Mouse (Mus musculus): Measurements from ENCODE around the gene Pum1.
"Not testable (repeated sequence)": the region's sequence is repeated elsewhere in the genome, so short reads cannot be mapped to it uniquely, and the experiment has no call there.

Gene Pum1

DNA sequence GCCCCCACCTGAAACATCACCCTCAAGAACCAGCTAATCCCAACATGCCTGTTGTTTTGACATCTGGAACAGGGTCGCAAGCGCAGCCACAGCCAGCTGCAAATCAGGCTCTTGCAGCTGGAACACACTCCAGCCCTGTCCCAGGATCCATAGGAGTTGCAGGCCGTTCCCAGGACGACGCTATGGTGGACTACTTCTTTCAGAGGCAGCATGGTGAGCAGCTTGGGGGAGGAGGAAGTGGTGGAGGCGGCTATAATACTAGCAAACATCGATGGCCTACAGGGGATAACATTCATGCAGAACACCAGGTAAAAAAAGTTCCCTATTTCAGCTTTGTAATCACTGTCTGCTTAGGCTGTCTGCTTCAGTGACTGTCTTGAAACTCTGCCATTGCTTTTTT lies 5.9 kb downstream of the Pum1 start:
- DNase-seq (ENCODE audit: low spot score) = peak; percentile 15

DNA sequence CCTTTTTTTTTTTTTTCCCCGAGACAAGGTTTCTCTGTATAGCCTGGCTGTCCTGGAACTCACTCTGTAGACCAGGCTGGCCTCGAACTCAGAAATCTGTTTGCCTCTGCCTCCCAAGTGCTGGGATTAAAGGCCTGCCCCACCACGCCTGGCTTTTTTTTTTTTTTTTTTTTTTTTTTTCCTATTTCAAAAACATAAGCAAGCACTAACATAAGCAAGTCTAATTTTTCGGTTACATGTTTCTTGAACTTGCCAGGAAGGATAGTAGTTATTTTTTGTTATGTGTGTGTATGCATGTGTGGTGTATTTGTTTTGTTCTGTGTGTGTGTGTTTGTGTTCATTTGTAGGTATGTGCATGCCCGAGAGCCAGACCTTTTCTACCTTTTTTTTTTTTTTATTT lies 6.9 kb downstream of the Pum1 start:
- DNase-seq (ENCODE audit: low spot score) = not testable (repeated sequence)

DNA sequence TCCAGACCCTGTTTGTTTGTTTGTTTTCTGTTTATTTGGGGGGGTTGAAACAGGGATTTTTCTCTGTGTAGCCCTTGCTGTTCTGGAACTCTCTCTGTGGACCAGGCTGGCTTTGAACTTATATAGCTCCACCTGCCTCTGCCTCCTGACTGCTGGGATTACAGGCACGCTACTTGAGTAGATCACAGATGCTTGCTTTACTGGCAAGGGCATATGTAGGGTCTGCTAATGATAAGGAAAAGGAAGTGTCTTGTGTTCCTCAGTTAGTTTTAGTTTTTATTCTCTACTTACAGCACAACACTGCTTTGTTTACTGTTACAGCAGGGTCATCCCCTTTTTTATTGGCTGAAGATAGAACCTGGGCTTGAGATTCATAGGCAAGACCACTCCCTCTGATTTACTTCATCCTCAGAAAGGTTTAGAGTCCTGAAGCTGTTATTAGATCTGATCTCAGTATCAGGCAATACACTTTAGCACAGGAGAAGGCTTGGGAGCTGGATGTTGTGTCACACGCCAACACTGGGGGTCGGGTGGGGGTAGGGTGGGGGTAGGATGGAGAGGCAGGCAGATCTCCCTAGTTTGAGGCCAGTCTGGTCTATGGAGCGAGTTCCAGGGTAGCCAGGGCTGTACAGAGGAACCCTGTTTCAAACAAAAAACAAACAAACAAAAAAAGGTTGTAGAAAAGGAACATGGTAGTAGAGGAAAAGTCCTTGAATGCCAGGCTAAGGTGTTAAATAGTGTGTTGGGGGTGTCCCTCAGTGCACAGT lies 8.1 kb downstream of the Pum1 start:
- no peak for DNase-seq (ENCODE audit: low spot score)

DNA sequence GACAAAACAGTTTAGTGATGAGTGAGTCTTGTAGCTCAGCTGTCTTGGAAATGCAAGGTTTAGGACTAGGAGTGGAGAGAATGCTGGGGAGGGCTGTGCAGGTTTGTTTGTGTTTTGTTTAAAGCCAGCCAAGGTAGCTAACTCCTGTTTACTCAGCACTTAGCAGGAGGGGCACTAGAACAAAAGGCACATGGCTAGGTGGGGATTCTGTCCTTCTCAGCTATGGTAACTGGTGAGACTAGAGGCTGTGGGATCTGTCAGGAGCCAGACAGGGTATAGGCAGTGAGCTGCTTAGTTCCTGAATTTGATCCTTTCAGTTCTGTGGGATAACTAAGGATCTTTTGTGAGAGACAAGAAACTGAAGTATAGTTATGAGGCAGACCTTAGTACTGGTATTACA lies 9.0 kb downstream of the Pum1 start:
- DNase-seq (ENCODE audit: low spot score) = no peak

DNA sequence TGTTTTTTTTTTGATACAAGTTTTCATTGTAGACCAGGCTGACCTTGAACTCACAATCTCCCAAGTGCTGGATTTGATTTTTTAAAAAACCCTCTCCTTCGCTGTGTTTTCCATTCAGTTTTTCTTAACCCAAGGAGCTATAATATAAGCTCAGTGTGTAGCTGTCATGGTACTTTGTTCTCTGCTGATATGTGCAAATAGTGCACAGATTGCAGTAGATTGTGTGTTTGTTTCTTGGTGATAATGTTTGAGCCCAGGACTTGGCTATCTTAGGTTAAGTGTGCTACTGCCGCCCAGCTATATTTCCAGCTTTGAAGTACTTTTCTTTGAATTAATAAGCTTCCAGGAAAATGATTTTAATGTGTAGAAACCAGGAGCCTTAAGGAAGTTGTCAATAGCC lies 13.6 kb downstream of the Pum1 start:
- no peak for DNase-seq (ENCODE audit: low spot score)

DNA sequence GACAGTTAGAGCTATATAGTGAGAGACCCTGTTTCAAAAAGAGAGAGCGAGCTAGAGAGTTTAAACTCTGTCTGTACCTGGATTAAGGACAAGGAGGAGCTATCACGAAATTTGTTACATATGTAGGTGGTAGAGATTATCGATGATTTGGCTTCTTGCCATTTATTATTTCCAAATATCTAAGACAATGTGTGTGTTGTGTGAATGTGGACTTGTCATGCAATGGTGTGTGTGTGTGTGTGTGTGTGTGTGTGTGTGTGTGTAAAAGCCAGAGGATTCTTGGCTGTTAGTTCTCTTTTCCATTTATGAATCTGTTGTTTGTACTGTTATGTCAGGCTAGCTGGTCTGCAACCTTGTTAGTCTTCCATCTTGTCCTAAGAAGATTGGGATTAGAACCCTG lies 15.0 kb downstream of the Pum1 start:
- no peak for DNase-seq (ENCODE audit: low spot score)

DNA sequence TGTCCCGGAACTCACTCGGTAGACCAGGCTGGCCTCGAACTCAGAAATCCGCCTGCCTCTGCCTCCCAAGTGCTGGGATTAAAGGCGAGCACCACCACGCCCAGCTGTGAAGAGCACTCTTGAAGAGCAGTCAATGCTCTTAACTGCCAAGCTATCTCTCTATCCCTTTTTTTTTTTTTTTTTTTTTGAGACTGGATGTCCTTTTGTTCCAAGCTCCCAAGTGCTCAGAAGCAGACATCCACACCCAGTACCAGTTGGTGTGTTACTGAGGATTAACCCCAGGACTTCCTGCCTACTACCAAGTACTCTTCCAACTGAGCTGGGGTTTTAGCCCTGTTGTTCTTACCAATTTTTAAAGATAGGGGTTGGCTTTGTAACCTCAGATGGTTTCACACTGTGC lies 17.6 kb downstream of the Pum1 start:
- DNase-seq (ENCODE audit: low spot score) = no peak

DNA sequence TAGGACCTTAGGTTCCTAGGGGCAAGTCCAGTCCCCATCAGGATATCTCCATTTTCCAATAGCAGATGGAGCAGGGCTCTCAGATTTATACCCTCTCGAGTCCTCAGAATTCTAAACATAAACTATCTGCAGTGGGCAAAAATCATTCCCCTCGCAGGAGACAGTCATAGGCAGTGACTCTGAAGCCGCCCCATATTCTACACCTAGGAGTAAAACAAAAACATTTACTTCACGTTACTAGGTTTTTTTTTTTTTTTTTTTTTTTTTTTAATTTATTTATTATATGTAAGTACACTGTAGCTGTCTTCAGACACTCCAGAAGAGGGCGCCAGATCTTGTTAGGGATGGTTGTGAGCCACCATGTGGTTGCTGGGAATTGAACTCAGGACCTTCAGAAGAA lies 19.9 kb downstream of the Pum1 start:
- DNase-seq (ENCODE audit: low spot score) = not testable (repeated sequence)

DNA sequence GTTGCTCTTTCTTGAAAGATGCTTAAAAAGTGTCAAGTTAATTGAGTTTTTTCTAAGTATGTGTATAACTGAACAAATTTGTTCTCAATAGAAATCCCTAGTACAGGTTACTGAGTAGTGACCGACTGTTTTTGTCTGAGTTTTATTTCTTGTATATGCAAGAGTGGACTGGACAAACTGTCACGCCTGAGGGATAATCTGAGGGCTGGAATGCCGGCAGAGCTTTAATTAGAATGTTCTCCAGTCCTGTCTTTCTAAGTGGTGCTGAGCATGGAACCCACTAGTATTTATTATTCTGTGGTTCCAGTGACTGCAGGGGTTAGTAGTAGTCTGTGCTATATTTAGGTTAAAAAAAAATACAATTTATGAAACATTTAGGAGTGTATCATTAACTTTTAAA lies 30.8 kb downstream of the Pum1 start:
- DNase-seq (ENCODE audit: low spot score) = no peak

DNA sequence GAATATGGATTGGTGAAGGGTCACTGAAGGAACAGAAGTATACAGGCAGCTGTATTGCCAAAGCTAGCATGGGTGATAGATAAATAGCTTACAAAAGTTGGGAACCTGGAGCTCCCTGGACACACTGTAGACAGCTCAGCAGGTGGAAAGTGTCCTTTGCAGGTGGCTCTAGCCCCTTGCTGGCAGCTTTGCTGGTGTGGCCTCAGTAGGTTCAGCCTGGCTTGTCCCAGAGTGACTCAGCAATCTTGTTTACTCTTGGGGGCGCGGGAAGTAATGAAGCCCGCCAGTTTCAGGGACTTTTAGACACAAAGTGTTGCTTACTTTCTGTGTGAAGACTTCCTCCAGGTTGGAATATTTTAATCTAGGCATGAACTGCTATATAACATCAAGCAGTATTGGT lies 31.9 kb downstream of the Pum1 start:
- no peak for DNase-seq (ENCODE audit: low spot score)

DNA sequence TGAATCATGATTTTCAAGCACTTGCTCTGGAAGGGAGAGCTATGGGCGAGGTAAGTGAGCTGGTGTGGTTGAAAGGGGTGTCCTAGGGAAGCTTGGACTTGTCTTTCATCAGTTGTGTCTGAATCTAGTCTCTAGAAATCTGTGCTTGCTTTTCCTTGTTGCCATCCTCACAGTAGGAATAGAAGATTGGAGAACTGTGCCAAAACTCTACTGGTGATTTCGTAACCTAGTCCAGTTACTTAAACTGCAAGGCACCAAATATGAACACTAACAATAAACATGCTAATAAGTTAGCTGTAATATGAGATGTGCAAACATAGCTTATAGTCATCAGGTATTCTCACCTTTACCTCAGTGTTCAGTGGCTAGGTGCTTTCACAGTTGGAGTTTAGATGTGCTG lies 37.9 kb downstream of the Pum1 start:
- DNase-seq (ENCODE audit: low spot score) = no peak

DNA sequence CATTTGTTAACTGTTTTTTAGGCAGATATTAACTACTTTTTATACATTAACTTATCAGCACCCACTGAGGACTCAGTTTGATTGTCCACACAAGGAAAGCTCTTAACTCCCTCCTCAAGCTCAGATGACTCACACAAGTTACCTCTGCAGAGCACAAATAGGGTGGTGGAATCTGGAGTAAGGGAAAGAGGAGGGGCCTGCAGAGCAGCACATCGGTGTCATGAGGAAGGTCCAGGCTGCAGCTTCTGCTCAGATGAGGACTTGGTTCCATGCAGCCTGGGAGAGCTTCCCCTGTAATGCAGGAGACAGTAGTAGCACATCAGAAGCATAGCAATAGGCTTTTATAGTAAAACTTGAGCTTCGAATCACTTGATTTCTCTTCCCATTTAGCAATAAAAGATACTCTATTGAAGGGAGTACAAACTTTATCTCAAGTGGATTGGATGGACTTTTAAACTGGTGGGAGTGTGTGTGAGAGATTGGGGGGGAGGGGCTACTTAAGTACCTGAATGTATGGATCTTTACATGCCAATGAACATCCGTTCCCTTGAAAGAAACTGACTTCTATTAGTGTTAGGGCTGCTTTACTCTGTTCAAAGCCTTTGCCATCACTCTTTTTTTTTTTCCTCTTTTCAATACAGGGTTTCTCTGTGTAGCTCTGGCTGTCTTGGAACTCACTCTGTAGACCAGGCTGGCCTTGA lies 39.9 kb downstream of the Pum1 start:
- no peak for DNase-seq (ENCODE audit: low spot score)

DNA sequence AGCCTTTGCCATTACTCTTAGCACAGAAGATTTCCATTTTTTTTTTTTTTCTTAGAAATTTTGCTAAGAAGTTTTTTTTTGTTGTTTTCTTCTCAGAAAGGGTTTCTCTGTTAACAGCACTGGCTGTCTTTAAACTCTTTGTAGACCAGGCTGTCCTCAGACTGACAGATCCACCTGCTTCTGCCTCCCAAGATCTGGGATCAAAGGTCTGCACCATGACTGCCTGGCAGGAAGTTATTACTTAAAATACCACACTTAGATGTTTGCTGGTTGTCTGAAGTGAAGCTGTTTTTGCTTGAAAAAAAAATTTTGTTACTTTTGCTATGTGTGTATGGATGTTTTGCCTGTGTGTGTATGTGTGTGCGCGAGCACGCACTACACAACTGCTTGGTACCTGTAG lies 40.5 kb downstream of the Pum1 start:
- no peak for DNase-seq (ENCODE audit: low spot score)

DNA sequence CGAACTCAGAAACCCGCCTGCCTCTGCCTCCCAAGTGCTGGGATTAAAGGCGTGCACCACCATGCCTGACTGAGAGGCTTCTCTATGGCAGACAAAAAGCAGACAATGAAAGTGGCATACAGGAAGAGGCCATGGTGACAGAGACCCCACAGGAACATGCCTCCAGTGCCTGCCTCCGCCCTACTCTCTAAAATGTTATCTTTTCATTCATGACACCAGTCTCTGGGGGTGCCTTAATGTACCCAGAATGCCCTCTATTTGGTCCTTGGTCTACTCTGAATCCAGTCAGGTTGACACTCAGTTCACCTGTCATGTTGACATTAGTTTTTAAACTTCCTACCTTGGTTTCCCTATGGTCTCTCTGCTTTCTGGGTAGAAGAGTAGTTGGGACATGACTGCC lies 41.5 kb downstream of the Pum1 start:
- DNase-seq (ENCODE audit: low spot score) = no peak

DNA sequence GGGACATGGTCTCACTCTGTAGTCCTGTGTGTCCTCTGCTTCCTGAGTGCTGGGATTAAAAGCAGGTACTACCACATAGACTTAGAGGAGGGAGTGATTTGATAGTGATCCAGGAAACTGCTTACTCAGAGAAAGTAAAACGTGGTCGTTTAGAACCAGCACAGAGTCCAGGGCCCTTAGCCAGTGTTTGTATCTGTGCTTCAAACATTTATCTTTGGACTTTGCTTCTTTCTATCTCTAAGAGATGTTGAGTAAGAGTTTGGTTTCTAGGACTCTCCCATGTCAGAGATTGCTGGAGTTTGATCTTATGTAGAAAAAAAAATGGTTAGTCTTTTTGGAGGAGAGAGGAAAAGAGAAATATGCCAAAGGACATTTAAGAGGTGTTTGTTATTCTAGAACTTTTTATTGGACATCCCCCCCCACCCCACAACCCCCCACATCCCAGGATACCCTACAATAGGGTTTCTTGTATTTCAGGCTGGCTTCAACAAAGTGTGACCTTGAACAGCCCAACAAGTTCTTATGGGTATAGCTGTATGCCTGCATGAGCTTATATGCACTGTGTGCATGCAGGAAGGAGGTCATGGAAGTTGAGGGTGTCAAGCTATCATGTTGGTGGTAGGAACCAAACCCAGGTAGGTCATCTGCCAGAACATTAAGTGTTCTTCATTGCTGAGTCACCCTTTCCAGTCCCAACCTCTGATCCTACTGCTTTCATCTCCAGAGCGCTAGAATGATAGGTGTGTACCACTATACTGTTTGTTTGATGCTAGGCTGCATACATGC lies 43.3 kb downstream of the Pum1 start:
- no peak for DNase-seq (ENCODE audit: low spot score)

DNA sequence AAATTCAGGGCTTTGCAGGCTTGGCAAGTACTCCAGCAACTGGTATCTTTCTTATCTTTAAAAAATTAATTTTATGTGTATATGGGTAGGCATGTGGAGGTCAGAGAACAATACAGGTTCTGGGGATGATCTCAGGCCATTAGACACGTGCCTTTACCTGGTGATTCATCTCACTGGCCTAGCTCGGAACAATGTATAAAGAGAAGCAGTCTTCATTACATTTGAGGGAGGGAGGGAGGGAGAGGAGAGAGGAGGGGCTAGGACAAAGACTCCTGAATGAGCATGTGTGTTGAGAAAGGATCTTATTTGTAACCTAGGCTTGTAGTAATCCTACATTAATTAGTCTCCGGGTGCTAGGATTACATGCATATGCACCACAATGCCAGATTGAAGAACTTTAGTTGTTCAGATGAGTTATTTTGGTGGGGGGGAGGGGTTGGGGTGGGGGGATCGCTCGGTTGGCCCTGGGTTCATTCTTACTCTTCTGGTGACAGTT lies 48.3 kb downstream of the Pum1 start:
- no peak for DNase-seq (ENCODE audit: low spot score)

DNA sequence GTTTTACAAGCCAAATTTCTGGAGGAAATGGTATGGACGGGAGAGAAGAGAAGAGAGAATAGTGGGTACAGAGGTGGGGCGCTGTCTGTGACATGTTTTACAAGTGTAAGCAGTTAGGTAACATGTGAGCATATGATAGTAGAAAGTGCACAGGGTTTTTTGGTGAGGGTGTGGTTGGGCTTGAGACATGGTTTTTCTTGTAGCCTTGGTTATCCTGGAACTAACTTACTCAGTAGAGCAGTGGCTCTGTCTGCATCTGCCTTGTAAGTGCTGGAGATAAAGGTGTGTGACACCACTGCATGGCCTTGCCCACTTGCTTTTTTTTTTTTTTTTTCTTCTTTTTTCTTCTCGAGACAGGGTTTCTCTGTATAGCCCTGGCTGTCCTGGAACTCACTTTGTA lies 49.2 kb downstream of the Pum1 start:
- DNase-seq (ENCODE audit: low spot score) = no peak

DNA sequence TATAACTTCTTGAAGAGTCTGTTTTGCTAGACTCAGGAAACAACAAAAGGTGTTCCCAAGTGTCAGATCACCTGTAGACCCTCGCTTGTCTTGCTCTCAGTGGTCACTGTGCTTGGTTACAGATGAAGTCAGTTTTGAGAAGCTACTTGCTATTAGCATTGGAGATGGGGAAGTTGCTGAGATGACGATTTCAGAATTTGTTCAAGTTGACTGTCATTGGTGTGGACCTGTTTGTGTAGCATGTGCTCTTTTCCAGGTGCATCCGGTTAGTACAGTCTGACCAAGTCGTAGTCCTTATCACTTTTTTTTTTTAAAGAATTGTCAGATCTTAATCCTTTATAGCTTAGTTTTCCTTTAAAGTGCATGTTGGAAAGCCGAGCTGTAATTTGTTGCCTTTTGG lies 50.3 kb downstream of the Pum1 start:
- no peak for DNase-seq (ENCODE audit: low spot score)

DNA sequence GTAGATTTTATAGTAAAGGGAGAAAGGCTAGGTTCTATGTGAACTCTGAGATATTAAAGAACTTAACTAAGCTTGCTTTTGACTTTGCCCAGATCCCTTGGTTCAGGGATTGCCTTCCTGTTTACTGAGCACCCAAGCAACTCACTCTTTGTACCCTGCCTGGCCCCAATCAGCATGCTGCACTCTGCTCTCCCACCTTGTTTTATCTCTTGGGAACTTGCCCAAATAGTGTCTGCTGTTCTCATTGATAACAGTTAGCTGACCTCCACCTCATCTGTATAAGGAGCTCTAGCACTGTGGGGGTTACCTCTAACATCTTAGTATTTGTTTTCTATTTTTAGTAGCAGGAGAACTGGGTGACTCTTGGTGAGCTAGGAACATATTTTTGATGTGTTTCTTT lies 52.0 kb downstream of the Pum1 start:
- no peak for DNase-seq (ENCODE audit: low spot score)

DNA sequence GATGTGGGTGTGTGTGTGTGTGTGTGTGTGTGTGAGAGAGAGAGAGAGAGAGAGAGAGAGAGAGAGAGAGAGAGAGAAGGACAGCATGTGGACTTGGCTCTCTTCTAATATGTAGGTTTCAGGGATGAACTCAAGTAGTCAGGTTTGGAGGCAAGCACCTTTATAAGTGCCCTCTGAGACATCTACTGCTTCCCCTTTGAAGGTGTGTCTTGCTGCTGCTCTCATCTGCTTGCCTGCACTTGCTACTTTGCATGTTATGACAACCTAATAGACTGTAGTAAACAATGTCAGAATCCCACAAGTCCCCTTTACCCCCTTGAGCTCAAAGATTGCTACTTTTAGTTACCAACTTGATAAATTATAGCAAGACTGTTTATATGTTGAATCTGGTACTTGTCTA lies 52.5 kb downstream of the Pum1 start:
- DNase-seq (ENCODE audit: low spot score) = no peak

DNA sequence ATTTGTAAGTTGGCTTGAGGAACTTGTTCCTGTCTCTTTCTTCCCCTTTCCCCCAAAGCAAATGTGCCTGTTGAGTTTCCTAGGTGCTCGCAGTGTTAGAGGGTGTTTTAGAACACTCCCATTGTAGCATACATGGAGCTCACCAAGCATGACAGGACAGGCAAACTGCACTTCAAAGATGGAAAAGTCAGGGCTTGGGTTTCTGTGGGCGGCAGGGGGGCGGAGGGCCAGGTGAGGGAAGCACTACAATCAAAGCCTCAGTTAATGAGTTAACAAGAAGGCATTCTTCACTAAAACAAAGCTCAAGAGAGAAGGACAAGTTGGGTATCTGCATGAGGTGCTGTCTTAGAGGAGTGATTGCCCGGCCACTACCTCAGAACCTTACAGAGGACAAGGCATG lies 56.2 kb downstream of the Pum1 start:
- DNase-seq (ENCODE audit: low spot score) = no peak

DNA sequence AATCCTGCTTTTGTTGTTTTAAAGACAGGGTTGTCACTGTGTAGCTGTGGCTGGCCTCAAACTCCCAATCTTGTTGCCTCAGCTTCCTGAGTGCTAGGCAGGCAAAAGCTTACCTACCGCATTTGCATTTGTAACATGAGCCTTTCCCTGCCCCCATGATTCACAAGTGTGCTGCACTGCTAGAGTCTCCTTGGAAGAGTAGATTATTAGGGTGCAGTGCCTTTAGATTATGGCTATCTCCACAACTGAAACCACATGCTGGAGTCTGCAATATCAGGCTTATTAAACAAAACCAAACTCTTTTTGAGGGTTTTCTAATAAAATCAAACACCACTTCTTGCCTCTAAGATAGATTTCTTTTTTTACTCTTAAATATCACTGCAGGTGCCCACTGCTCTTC lies 59.5 kb downstream of the Pum1 start:
- DNase-seq (ENCODE audit: low spot score) = no peak

DNA sequence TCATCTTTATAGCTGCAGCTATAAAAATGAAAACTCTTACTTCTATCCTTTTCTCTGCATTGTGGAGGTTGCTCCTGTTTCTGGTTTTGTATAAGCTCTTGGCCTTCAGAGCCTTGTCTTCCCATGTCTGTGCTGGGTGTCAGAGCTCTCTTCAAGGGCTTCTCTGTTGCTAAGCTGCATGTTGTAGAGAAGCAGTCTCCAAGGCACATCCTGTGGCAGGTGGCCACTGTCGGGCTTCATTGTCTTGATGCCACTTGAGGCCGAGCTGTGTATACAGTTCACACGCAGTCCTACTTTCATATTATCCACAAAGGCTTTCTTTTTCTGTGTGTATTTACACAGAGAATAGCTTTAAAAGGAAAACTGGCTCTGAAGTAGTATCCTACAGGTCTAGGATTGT lies 63.0 kb downstream of the Pum1 start:
- no peak for DNase-seq (ENCODE audit: low spot score)

Measured in T-cell, adult 2 months (primary cell).